Mouse (Mus musculus) adrenal gland, postnatal 36 days (tissue): ENCODE results near the gene Prcp. TPM values are rescaled to one million over a fixed set of nuclear protein-coding genes. Genes with fewer than 3 reads are reported as not detected.
"Not testable (repeated sequence)": the region's sequence is repeated elsewhere in the genome, so short reads cannot be mapped to it uniquely, and the experiment has no call there.

Experiments used
- DNase-seq, 2 experiments: peaks; one replicate each; pipeline ENCODE4 v3.0.0; 2021; ENCODE audit warnings: mixed read lengths in 1 of 2
- total RNA-seq, 2 experiments: library from RNA; stranded (reverse); gene quantifications; 2 replicates each; pipeline ENCODE4 v1.2.3; 2021

Gene Prcp
- total RNA-seq, 2 experiments from 2014 or later, result 12.9 to 13.8 TPM

DNA sequence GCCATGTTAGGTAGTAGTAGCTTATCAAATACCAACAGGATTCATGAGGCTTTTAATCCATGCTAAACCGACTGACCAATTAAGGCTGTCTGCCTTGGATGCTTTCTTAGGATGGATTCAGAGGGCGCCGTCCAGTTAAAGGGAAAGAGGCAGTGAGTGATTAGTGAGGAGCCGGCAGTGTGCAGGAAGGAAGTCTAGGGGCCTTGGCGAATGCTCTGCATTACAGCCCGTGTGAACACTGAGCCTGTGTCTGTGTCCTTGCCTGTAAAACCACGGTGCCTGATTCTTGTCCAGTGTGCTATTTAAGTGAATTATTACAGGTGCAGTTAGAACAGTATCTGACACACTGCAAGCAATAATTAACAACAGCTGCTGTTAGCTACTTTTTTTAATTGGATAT lies 104.5 kb downstream of the Prcp start:
- DNase-seq, result not testable (repeated sequence)

GRCm38 (mm10) chr7:92980741-92981140 lies 106.5 kb downstream of the Prcp start:
- no peak for DNase-seq

GRCm38 (mm10) chr7:92981864-92982263 lies 107.6 kb downstream of the Prcp start:
- peak; percentile 29 to 58 for DNase-seq

Other genes with a start within 250 kb of the Prcp start
- 1 to 10 TPM; 8.1 to 9.0 TPM for gene Ankrd42, start 237.3 kb upstream of the Prcp start, total RNA-seq
- 10 to 100 TPM; 61.5 to 64.7 TPM for gene Pcf11, start 204.5 kb upstream of the Prcp start, total RNA-seq
- 1 to 10 TPM; 3.7 to 6.2 TPM for gene Rab30, start 132.9 kb upstream of the Prcp start, total RNA-seq
- 1 to 10 TPM in 1 of 2 experiments, under 1 TPM in 1; 0.76 to 1.2 TPM for gene Ddias, start 223 bp upstream of the Prcp start, total RNA-seq
- 1 to 10 TPM; 3.0 to 3.9 TPM for gene Fam181b, start 205.4 kb downstream of the Prcp start, total RNA-seq